Mouse (Mus musculus): Measurements from ENCODE around the gene Calhm2. TPM values are rescaled to one million over a fixed set of nuclear protein-coding genes. Genes with fewer than 3 reads are reported as not detected.

Gene Calhm2
- polyA plus RNA-seq, 1 experiment from 2014 or later = 7.2 TPM

Other genes with a start within 250 kb of the Calhm2 start
- gene Ina, start 123.6 kb downstream of the Calhm2 start, polyA plus RNA-seq (2015; fragmentation: Nextera tagmentation; extraction: Ambion mirVana) = 1.8 and 4.4 TPM in 2 replicates
- 79.6 and 81.5 TPM in 2 replicates for gene Nt5c2, start 123.1 kb downstream of the Calhm2 start, polyA plus RNA-seq (2015; fragmentation: Nextera tagmentation; extraction: Ambion mirVana)
- gene Pcgf6, start 87.4 kb downstream of the Calhm2 start, polyA plus RNA-seq (2015; fragmentation: Nextera tagmentation; extraction: Ambion mirVana) = 25.6 and 26.2 TPM in 2 replicates
- gene Taf5, start 70.5 kb downstream of the Calhm2 start, polyA plus RNA-seq (2015; fragmentation: Nextera tagmentation; extraction: Ambion mirVana) = 5.4 and 5.9 TPM in 2 replicates
- 1,312 and 1,558 TPM in 2 replicates for gene Usmg5, start 47.6 kb downstream of the Calhm2 start, polyA plus RNA-seq (2015; fragmentation: Nextera tagmentation; extraction: Ambion mirVana)
- gene Pdcd11, start 47.5 kb downstream of the Calhm2 start, polyA plus RNA-seq (2015; fragmentation: Nextera tagmentation; extraction: Ambion mirVana) = 10.0 and 10.5 TPM in 2 replicates
- not detected in 2 replicates for gene Calhm1, start 6.0 kb upstream of the Calhm2 start, polyA plus RNA-seq (2015; fragmentation: Nextera tagmentation; extraction: Ambion mirVana)
- gene Calhm3, start 19.5 kb upstream of the Calhm2 start, polyA plus RNA-seq (2015; fragmentation: Nextera tagmentation; extraction: Ambion mirVana) = not detected in 2 replicates
- 4.8 and 6.5 TPM in 2 replicates for gene Neurl1a, start 40.5 kb upstream of the Calhm2 start, polyA plus RNA-seq (2015; fragmentation: Nextera tagmentation; extraction: Ambion mirVana)